Mouse (Mus musculus) bone marrow, adult 2 months (tissue): ENCODE results near the gene Rapgef4.

Source experiments
- CTCF ChIP-seq: fragments of 200-500 bp; IDR thresholded peaks from 2 replicates; pipeline ENCODE4 v1.5.1; 2011; ENCODE audit warnings: low read length, control low read depth; ENCODE audit not compliant: control insufficient read depth, insufficient read depth
- POLR2A ChIP-seq: fragments of 200-500 bp; IDR thresholded peaks from 2 replicates; pipeline ENCODE4 v1.6.1; 2011; ENCODE audit warnings: low read depth, mild to moderate bottlenecking, control low read depth, low read length, borderline replicate concordance; ENCODE audit not compliant: control insufficient read depth

DNA sequence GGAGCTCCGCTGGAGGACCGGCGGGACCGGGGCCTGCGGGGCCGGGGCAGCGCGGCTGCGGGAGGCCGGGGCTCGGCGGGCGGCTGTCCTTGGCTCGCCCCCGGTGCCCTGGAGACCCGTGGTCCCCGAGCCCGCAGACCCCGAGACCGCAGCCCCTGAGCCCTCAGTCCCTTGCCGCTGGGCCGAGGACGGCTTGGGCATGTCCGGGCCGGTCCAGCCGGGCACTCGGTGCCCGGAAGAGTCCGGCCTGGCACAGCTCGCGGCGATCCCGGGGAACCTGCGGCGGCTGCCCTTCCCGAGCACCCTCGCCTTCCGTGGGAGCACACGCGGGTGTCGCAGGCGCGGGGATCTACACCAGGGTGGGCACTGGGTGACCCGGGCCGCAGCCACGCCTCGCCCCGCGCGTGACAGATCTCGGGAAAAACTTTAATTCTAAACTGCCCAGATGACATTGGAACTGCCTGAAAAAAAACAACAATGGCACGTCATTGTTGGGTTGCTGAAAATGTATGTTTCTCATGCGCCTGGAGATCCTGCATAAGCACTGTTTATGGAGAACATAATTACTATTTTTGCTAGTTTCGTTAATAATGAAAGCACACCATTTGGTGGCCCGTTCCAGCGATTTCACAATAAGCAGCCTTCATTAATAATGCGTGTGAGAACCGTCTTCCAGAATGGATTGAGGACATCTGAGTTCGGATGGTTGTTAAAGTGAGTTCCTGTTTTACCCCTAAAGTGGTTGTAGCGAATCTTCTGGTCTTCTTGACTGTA lies 305.0 kb downstream of the Rapgef4 start:
- TF ChIP-seq CTCF (no peak), POLR2A (no peak)
